Mouse (Mus musculus) CD8-positive naive resting alpha-beta T cell, adult 2 months (primary cell): Measurements from ENCODE around the gene Olfr549.
A peak's percentile ranks its signal among the peaks of the same experiment; 100 is the strongest.

Source experiments
- DNase-seq, 2 experiments: peaks; one replicate each; pipeline ENCODE4 v3.0.0; 2022; ENCODE audit warnings: low read depth in 2 of 2, low spot score in 2 of 2

The Olfr549 gene

GRCm38 (mm10) chr7:102549570-102549969, at the start of gene Olfr549:
Olfr549 (plus strand) TSS chr7:102549870.
- DNase-seq: no peak

GRCm38 (mm10) chr7:102501986-102502385, 47.7 kb upstream of the Olfr549 start:
- no peak for DNase-seq

- peak; percentile 42 to 54 for DNase-seq
Measured at GRCm38 (mm10) chr7:102506848-102507247, 42.8 kb upstream of the Olfr549 start.

DNA sequence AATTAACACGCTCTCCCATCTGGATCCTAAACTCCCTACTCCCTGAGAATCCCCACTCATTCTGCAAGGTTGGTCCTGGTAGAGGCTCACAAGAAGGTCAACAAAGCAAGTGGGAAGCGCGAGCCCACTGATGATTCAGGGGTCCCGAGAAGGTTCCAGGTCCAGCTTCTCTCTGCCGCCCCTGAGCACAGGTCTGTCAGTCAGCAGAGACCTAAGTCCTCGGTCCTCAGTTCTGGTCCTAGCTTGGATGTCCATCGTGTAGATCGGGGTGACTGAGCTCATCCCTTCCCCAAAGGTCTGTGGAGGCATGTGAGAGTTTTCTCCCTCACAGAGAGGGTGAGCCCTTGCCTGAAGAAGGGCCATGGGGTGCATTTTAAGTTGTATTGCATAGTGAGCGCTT, 41.6 kb upstream of the Olfr549 start:
- DNase-seq: no peak

- no peak for DNase-seq
Measured at GRCm38 (mm10) chr7:102508666-102509065, 41.0 kb upstream of the Olfr549 start.

DNA sequence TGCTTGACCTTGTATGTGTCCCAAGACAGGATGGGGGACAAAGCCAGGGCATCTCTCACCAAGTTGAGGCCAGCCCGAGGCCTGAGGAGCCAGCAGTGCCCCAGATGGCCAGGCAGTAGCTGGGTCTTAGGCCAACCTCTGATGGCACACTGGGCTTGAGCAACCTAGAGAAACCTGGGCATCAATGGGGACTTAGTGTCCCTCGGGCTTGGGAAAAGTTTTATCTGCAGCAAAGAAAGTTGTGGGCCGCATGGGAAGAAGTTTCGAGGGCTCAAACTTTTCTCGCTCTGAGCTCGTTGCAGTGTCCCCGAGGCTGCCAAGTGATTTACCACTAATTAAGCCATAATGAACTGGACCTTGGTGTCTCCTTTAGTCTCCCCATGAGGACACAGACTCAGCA, 39.9 kb upstream of the Olfr549 start:
- no peak for DNase-seq

DNA sequence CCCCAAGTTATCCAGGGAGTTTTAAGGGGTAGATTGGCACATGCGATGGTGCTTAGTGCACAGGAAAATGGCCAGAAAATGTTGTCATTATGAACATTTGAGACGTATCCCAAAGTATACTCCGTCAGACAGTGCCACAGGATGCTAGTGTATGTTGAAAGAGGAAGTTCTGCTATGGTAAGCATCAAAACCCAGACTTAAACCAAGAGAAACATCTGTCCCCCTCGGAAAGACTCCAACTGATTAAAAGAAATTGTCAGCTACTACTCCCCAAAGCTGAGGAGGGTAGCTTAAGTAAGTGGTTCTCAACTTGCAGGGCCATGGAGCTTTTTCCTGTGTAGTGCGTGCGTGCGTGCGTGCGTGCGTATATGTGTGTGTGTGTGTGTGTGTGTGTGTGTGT, 37.7 kb upstream of the Olfr549 start:
- no peak for DNase-seq

- peak; percentile 69 to 80 for DNase-seq
Measured at GRCm38 (mm10) chr7:102512814-102513435, 36.7 kb upstream of the Olfr549 start.

DNA sequence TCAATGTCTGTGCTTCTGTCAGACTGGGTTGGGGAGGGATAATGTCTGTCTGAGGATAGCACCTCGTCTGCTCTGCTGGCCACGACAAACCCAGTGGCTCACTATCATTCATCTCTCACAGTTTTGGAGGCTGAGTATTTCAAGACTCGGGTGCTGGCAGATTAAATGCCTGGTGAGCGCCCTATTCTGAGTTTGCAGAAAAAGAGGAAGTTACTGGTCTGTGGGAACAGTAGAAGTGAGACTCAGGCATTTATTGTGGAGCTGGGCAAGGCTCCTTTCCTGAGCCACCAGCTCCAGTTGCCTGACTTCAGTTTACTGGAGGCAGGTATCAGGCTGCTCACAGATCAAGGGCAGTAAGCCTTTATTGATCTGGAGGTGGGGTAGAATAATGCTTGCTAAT, 35.5 kb upstream of the Olfr549 start:
- DNase-seq: no peak

- no peak for DNase-seq
Measured at GRCm38 (mm10) chr7:102516261-102517050, 33.2 kb upstream of the Olfr549 start.

- DNase-seq: no peak
Measured at GRCm38 (mm10) chr7:102517051-102517335, 32.7 kb upstream of the Olfr549 start.

GRCm38 (mm10) chr7:102529052-102529451, 20.6 kb upstream of the Olfr549 start:
- DNase-seq: no peak

DNA sequence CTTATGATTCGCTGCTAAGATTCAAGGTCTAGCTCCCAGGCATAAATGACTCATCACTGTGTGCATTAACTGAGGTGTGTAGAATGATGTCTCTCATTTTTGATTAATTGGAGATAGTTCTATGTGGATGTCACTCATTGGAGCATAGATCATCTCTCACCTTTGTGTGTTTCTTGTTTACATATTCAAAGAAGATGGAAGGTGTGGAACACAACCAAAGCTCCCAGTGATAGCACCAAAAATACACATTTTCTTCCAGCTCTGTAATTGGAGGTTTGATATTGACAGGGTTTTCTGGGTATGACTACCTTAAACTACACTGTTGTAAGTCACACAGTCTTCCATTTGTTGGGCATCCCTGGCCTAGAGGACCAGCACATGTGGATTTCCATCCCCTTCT, 15.2 kb upstream of the Olfr549 start, which contains the start of gene Olfr547:
Gene Olfr547, plus strand, starts transcription at position 301 of the 400 bp plus-strand sequence.
- DNase-seq: no peak

- no peak for DNase-seq
Measured at GRCm38 (mm10) chr7:102540596-102540995, 9.1 kb upstream of the Olfr549 start, which contains the start of gene Olfr548-ps1. Olfr548-ps1 (plus strand) TSS chr7:102540896.

DNA sequence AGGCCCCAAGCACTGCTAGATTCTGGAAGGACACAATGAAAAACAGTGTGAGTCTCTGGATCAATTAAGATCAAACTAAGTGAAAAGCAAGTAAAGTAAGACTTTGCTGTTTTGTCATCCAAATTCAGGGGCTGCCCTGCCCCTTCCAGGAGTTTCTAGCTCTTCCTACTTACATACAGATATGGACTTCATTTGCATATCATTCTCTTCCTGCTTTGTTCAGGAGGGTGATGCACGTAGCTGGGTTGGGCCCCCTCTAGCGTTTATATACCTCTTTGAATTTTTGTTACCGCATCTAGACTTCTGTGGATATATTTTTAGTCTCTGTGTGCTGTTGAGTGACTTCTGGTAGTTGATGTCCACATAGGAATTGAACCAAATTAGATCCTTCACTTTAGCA, 8.4 kb upstream of the Olfr549 start:
- no peak for DNase-seq

GRCm38 (mm10) chr7:102553279-102553678, 3.6 kb downstream of the Olfr549 start:
- DNase-seq: no peak

GRCm38 (mm10) chr7:102564999-102565997, 15.6 kb downstream of the Olfr549 start, which contains the start of gene Trim21:
Trim21 (minus strand) TSS chr7:102565486.
- peak; percentile 65 to 71 for DNase-seq

DNA sequence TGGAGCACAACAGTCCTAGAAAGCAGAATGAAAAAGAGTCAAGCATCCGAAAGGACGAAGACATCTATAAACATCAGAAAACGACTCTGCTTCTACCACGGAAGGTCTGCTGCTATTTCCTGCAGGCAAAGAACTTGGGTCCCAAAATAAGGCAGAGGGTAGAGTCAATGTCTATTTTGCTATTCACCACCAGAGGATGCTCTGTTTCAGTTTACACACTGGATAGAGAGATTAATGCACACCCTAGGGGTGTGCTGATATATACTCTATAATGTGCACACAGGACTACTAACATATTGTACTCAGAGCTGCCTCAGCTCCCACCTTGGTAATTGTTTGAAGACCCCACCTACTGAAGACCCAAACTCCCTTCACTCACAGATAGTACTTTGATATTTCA, 16.5 kb downstream of the Olfr549 start:
- no peak for DNase-seq

DNA sequence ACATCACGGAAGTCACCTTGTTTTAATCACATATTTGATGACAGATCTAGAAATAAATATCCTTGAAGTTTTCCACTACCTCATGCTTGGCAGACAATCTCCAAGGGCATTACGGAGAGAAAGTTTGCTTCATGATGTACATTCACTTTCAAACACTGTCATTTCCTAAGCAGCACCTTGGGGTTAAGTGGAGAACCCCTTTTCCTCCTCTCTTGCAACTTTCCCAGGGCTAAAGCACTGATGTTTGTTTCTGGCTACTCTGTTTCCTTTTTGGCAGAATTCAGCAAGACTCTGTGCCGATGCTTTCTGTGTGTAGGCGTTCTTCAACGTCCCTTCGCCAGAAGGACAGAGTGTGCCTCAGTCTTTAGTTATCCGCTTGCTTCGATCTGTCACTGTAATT, 21.5 kb downstream of the Olfr549 start, which contains the start of gene Olfr550:
Gene Olfr550, plus strand, starts transcription at position 301 of the 400 bp plus-strand sequence.
- DNase-seq: no peak

- DNase-seq: no peak
Measured at GRCm38 (mm10) chr7:102573174-102573830, 23.6 kb downstream of the Olfr549 start.

DNA sequence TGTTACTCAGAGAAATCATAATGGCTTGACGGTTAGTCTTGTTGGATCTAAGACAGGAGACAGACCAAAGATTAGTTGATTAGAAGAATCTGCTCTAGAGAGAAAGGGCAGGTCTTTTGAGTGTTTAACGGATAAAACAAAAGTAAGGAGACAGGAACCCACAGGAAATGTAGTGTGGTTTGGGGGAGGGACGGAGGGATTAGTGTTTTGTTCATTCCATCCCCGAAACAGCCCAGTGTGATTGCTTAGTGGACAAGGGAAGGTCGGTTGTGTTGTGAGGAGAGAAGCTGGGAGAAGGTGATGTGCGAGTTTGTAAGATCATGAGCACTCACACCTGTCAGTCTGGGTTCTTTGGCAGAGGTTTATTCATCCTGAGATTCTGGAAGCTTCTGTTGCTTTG, 26.3 kb downstream of the Olfr549 start:
- DNase-seq: no peak
